Mouse (Mus musculus): Measurements from ENCODE around the gene Taar9. TPM values are rescaled to one million over a fixed set of nuclear protein-coding genes. Genes with fewer than 3 reads are reported as not detected.
"Not testable (repeated sequence)": the region's sequence is repeated elsewhere in the genome, so short reads cannot be mapped to it uniquely, and the experiment has no call there.

Taar9 gene
- total RNA-seq (2021) = not detected
- long read RNA-seq, experiment 1 = 0 reads
- long read RNA-seq, experiment 2 = 0 reads

GRCm38 (mm10) chr10:24109434-24109833 is at the start of gene Taar9:
Taar9 (minus strand) TSS chr10:24109534.
- DNase-seq = not testable (repeated sequence)

- DNase-seq = no peak
Measured at GRCm38 (mm10) chr10:24158470-24159254, 49.3 kb upstream of the Taar9 start.

- no peak for DNase-seq
Measured at GRCm38 (mm10) chr10:24150086-24150485, 40.8 kb upstream of the Taar9 start.

GRCm38 (mm10) chr10:24149135-24149781 is 39.9 kb upstream of the Taar9 start, which contains the start of gene Stx7:
Stx7 (plus strand) TSS chr10:24149302.
- DNase-seq = peak; percentile 96

- no peak for DNase-seq
Measured at GRCm38 (mm10) chr10:24142735-24143134, 33.4 kb upstream of the Taar9 start.

- no peak for DNase-seq
Measured at GRCm38 (mm10) chr10:24138623-24139261, 29.4 kb upstream of the Taar9 start.

- no peak for DNase-seq
Measured at GRCm38 (mm10) chr10:24134071-24134645, 24.8 kb upstream of the Taar9 start.

- no peak for DNase-seq
Measured at GRCm38 (mm10) chr10:24133132-24133531, 23.8 kb upstream of the Taar9 start.

- DNase-seq = no peak
Measured at GRCm38 (mm10) chr10:24132273-24132672, 22.9 kb upstream of the Taar9 start.

GRCm38 (mm10) chr10:24131451-24132262 is 22.3 kb upstream of the Taar9 start:
- peak; percentile 73 for DNase-seq

GRCm38 (mm10) chr10:24111116-24111778 is 1.9 kb upstream of the Taar9 start:
- DNase-seq = peak; percentile 69

- no peak for DNase-seq
Measured at GRCm38 (mm10) chr10:24108236-24108635, 1.1 kb downstream of the Taar9 start.

GRCm38 (mm10) chr10:24107747-24108146 is 1.6 kb downstream of the Taar9 start:
- DNase-seq = no peak

- DNase-seq = not testable (repeated sequence)
Measured at GRCm38 (mm10) chr10:24103299-24103698, 6.0 kb downstream of the Taar9 start.

GRCm38 (mm10) chr10:24101812-24102211 is 7.5 kb downstream of the Taar9 start, which contains the start of gene Taar8c:
Taar8c (minus strand) TSS chr10:24101912.
- not testable (repeated sequence) for DNase-seq

- DNase-seq = not testable (repeated sequence)
Measured at GRCm38 (mm10) chr10:24097010-24097409, 12.3 kb downstream of the Taar9 start.

GRCm38 (mm10) chr10:24092194-24092593 is 17.1 kb downstream of the Taar9 start, which contains the start of gene Taar8b:
Taar8b (minus strand) TSS chr10:24092294.
- DNase-seq = no peak

GRCm38 (mm10) chr10:24087168-24087567 is 22.2 kb downstream of the Taar9 start:
- DNase-seq = no peak

- DNase-seq = no peak
Measured at GRCm38 (mm10) chr10:24086555-24086954, 22.8 kb downstream of the Taar9 start.

GRCm38 (mm10) chr10:24085936-24086335 is 23.4 kb downstream of the Taar9 start:
- DNase-seq = no peak

- DNase-seq = peak; percentile 61
Measured at GRCm38 (mm10) chr10:24080166-24080565, 29.2 kb downstream of the Taar9 start.

All from adrenal gland, postnatal 10 days (tissue).